Mouse (Mus musculus) heart, adult 2 months (tissue): ENCODE measurements around the gene Supt16. TPM values are rescaled to one million over a fixed set of nuclear protein-coding genes. Genes with fewer than 3 reads are reported as not detected.

Source experiments
- DNase-seq, 2 experiments: peaks; one replicate each; pipeline ENCODE4 v3.0.0; 2021
- H3K27ac ChIP-seq: fragments of 200-600 bp; 2 replicates; pipeline ENCODE4 v1.8.1; 2022
- H3K27me3 ChIP-seq: fragments of 200-500 bp; 2 replicates; pipeline ENCODE4 v1.6.1; 2012; ENCODE audit warnings: mild to moderate bottlenecking, low read length, inconsistent platforms, mixed read lengths; ENCODE audit not compliant: control insufficient read depth, insufficient read depth
- H3K36me3 ChIP-seq: fragments of 200-500 bp; 2 replicates; pipeline ENCODE4 v1.6.1; 2012; ENCODE audit warnings: low read length, inconsistent platforms; ENCODE audit not compliant: control insufficient read depth, insufficient read depth
- H3K4me1 ChIP-seq: fragments of 200-500 bp; 2 replicates; pipeline ENCODE4 v1.6.1; 2011; ENCODE audit warnings: low read length; ENCODE audit not compliant: control insufficient read depth, insufficient read depth
- H3K4me3 ChIP-seq: fragments of 200-600 bp; 2 replicates; pipeline ENCODE4 v1.8.1; 2022
- H3K79me2 ChIP-seq: fragments of 200-500 bp; replicated peaks from 2 replicates; pipeline ENCODE4 v1.6.1; 2012; ENCODE audit warnings: mild to moderate bottlenecking, inconsistent platforms, low read length, moderate library complexity, mixed read lengths; ENCODE audit not compliant: control insufficient read depth, insufficient read depth
- H3K9ac ChIP-seq: fragments of 200-500 bp; 2 replicates; pipeline ENCODE4 v1.6.1; 2012; ENCODE audit warnings: low read depth, mild to moderate bottlenecking, control low read depth, inconsistent platforms, low read length, mixed read lengths
- CTCF ChIP-seq: fragments of 200-600 bp; IDR thresholded peaks from 2 replicates; pipeline ENCODE4 v1.8.1; 2022; ENCODE audit warnings: antibody characterized with exemption, mild to moderate bottlenecking, moderate library complexity
- EP300 ChIP-seq: fragments of 200-500 bp; IDR thresholded peaks from 2 replicates; pipeline ENCODE4 v1.6.1; 2011; ENCODE audit warnings: low read depth, low read length, control low read depth; ENCODE audit not compliant: insufficient read depth
- POLR2A ChIP-seq: fragments of 200-500 bp; IDR thresholded peaks from 2 replicates; pipeline ENCODE4 v1.6.1; 2011; ENCODE audit warnings: mild to moderate bottlenecking, low read depth, low read length, control low read depth; ENCODE audit not compliant: insufficient read depth
- WGBS: fragments of 180-500 bp; shearing (Covaris S2); methylation state at CpG from one replicate; pipeline ENCODE4 v1.1.7; 2018; 5-methylcytosine and 5-hydroxymethylcytosine counted together
- intact Hi-C: fragments of 180-260 bp; cut with DNase I; formaldehyde crosslinking; loops from one replicate; pipeline ENCODE4 v1.15.1; 2025
- polyA plus RNA-seq: library from polyadenylated mRNA; depleted of rRNA; stranded (reverse); fragments of >200 nt; gene quantifications from 2 replicates; pipeline ENCODE4 v1.2.3, GENCODE M21; 2012
- total RNA-seq, 2 experiments: library from RNA; stranded (reverse); gene quantifications; 2 replicates each; pipeline ENCODE4 v1.2.3; 2021

Supt16 gene
- total and polyA plus RNA-seq, 3 experiments: 5.3 to 24.7 (median 23.9) TPM

DNA sequence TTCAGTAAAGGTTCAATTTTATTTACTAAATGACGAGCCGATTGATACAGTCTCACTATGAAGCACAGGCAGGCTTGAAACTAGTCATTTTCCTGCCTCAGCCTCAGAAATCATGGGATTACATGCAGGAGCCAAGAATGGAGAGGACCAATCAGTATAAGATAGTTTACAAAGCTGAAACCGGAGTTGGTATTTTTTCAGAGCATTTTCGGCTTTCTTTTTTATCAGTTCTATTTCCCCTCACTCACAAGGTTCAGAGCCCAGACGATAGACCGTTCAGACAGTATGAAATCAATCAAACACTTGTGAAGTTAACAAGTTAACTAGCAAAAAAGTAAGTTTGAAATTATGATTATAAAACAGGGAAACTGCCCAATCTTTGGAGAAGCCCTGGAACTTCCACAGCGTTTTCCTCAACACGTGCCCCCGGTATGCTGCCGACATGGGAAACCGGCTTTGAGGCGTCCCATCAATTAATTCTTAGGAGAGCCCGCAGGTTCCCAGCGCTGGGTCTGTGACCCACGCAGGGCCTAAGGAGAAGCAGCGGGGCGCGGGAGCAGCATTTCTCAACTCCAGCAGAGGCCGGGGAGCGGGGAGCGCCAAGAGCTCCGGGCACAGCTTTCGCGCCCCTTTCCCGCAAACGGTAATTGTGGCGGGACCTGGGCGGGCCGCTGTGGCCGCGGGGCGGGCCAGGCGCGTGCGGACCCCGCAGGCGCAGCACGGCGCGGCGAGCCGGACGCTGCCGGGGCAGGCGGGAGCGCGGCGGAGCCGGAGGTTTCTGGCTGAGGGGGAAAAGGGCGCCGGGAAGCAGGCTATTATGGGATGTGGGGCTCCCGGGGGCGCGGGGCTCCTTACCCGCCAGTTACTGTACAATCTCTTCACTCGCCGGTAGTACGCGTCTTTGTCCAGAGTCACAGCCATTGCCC lies 723 bp downstream of the Supt16 start:
- Histone ChIP-seq H3K9ac (peak overlapping the region; percentile 90), H3K79me2 (no peaks in the 10 kb centered on the region; the same call in 1 of the 2 replicates), H3K4me3 (peak overlapping the region; percentile 99), H3K27ac (peak overlapping the region; percentile 95), H3K27me3 (no peaks in the 10 kb centered on the region), H3K4me1 (peaks cover 1% of the 10 kb centered on the region; the same call in 1 of the 2 replicates), H3K36me3 (no peaks in the 10 kb centered on the region; the same call in 1 of the 2 replicates)
- DNase-seq: no peak
- intact Hi-C loops: loop anchor here (5.0 to 10.0 kb wide), 6 partner anchors 46 to 292 kb away; partner anchors contain the start of genes Chd8 and Hnrnpc
- no peak for TF ChIP-seq POLR2A
- TF ChIP-seq EP300: no peak
- no peak for TF ChIP-seq CTCF
- under 1% methylated on average over 56 of the region's 59 CpGs for WGBS

GRCm38 (mm10) chr14:52195691-52196090 lies 1.5 kb downstream of the Supt16 start:
- H3K36me3 ChIP-seq: no peaks in the 10 kb centered on the region; the same call in 1 of the 2 replicates
- peak in 1 of 2 experiments; percentile 26 for DNase-seq
- intact Hi-C loops: loop anchor here (5.0 to 10.0 kb wide), 6 partner anchors 47 to 291 kb away; partner anchors contain the start of genes Chd8 and Hnrnpc
- H3K9ac ChIP-seq: no peak overlapping the region
- 19% methylated on average over 3 of the region's 3 CpGs for WGBS
- no peaks in the 10 kb centered on the region for H3K27me3 ChIP-seq
- H3K27ac ChIP-seq: no peak overlapping the region
- peaks cover 1% of the 10 kb centered on the region; the same call in 1 of the 2 replicates for H3K4me1 ChIP-seq
- peak overlapping the region; percentile 99 for H3K4me3 ChIP-seq
- TF ChIP-seq POLR2A: no peak
- TF ChIP-seq EP300: no peak
- TF ChIP-seq CTCF: peak; percentile 76
- H3K79me2 ChIP-seq: no peaks in the 10 kb centered on the region; the same call in 1 of the 2 replicates

DNA sequence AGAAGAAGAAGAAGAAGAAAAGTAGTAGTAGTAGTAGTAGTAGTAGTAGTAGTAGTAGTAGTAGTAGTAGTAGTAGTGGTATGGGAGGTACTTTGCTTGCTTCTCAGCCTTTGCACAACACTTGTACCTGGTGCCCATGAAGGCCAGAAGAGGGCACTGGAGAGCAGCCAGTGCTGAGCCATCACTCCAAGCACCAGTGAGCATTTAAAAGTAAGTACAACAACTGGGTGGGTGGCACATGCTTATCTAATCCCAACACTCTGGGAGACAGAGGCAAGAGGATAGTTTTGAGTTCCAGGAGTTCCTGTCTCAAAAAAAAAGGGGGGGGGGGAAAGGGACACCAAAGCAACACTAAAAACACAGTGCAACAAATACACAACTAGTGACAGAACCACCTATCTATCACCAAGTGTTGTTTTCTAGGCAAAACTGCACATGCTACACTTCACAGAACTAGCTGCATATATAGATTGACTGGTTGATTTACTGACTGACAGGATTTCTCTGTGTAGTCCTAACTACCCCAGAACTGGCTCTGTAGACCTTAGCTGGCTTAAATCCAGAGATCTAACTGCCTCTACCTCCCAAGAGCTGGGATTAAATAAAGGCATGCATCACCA lies 6.4 kb downstream of the Supt16 start:
- Histone ChIP-seq H3K27me3 (no peaks in the 10 kb centered on the region), H3K27ac (no peak overlapping the region), H3K9ac (no peak overlapping the region), H3K79me2 (no peaks in the 10 kb centered on the region; the same call in 1 of the 2 replicates), H3K4me1 (peaks cover 1% of the 10 kb centered on the region; the same call in 1 of the 2 replicates), H3K4me3 (no peak overlapping the region), H3K36me3 (no peaks in the 10 kb centered on the region)
- intact Hi-C loops: loop anchor here (5.0 to 10.0 kb wide), 2 partner anchors 146 to 286 kb away; no protein-coding TSS in a partner anchor
- TF ChIP-seq POLR2A (no peak), CTCF (peak; percentile 66)
- DNase-seq: peak; percentile 27 to 32

DNA sequence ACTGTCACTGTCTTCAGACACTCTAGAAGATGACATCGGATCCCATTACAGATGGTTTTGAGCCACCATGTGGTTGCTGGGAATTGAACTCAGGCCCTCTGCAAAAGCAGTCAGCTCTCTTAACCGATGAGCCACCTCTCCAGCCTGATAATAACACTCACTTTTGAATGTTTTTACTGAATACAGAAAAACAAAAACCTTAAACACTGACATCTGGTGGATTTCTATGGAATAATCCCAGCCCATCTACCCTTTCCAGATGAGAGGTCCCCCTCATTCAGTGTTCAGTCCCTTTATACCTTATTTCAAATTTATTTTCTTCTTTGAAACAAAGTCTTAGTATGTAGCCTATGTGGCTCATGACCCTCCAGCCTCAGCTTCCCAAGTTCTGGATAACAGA lies 7.7 kb downstream of the Supt16 start:
- TF ChIP-seq POLR2A (no peak), CTCF (peak; percentile 46)
- Histone ChIP-seq H3K36me3 (no peaks in the 10 kb centered on the region; the same call in 1 of the 2 replicates), H3K79me2 (no peaks in the 10 kb centered on the region; the same call in 1 of the 2 replicates), H3K27ac (no peak overlapping the region), H3K4me1 (no peaks in the 10 kb centered on the region), H3K27me3 (no peaks in the 10 kb centered on the region), H3K4me3 (no peak overlapping the region), H3K9ac (no peak overlapping the region)
- intact Hi-C loops: no loop called here
- no peak for DNase-seq
- 50% methylated on average over 2 of the region's 2 CpGs for WGBS

GRCm38 (mm10) chr14:52188788-52189187 lies 8.4 kb downstream of the Supt16 start:
- Histone ChIP-seq H3K4me1 (no peaks in the 10 kb centered on the region), H3K9ac (no peak overlapping the region), H3K27ac (no peak overlapping the region), H3K4me3 (no peak overlapping the region), H3K36me3 (no peaks in the 10 kb centered on the region; the same call in 1 of the 2 replicates), H3K27me3 (no peaks in the 10 kb centered on the region), H3K79me2 (no peaks in the 10 kb centered on the region; the same call in 1 of the 2 replicates)
- no peak for DNase-seq
- TF ChIP-seq POLR2A: no peak
- no peak for TF ChIP-seq CTCF
- TF ChIP-seq EP300: no peak
- intact Hi-C loops: no loop called here
- WGBS: 84% methylated on average over 1 of the region's 1 CpGs

GRCm38 (mm10) chr14:52166571-52166970 lies 30.6 kb downstream of the Supt16 start:
- intact Hi-C loops: no loop called here
- Histone ChIP-seq H3K27me3 (no peaks in the 10 kb centered on the region), H3K36me3 (no peaks in the 10 kb centered on the region), H3K4me3 (no peak overlapping the region), H3K4me1 (no peaks in the 10 kb centered on the region), H3K27ac (no peak overlapping the region), H3K9ac (no peak overlapping the region), H3K79me2 (no peaks in the 10 kb centered on the region)
- no peak for TF ChIP-seq POLR2A
- no peak for TF ChIP-seq EP300
- TF ChIP-seq CTCF: no peak
- no peak for DNase-seq
- WGBS: 92% methylated on average over 2 of the region's 2 CpGs
